Mouse (Mus musculus) brain, embryonic 14.5 days (tissue): ENCODE measurements around the gene Nr3c2.

ENCODE experiments used
- CTCF ChIP-seq: fragments of 200-500 bp; IDR thresholded peaks from 2 replicates; pipeline ENCODE4 v1.5.1; 2012; ENCODE audit warnings: inconsistent platforms, mild to moderate bottlenecking, moderate library complexity, borderline replicate concordance; ENCODE audit not compliant: insufficient read depth, insufficient read length; ENCODE audit errors: extremely low read depth
- POLR2A ChIP-seq: fragments of 200-500 bp; IDR thresholded peaks from 2 replicates; pipeline ENCODE4 v1.6.1; 2012; ENCODE audit warnings: mild to moderate bottlenecking, inconsistent platforms, borderline replicate concordance; ENCODE audit not compliant: poor library complexity, insufficient read depth, insufficient read length, severe bottlenecking; ENCODE audit errors: extremely low read depth

GRCm38 (mm10) chr8:77102879-77103278 lies 203.6 kb downstream of the Nr3c2 start:
- TF ChIP-seq CTCF (no peak), POLR2A (no peak)
